Mouse (Mus musculus): ENCODE measurements at regions not wholly inside any gene's neighbourhood (a gene's known extent, or its start where the extent isn't known, plus 50 kb on each side); places are given as distances from the start of the nearest gene placed in this dataset.
A peak's percentile ranks its signal among the peaks of the same experiment; 100 is the strongest.

DNA sequence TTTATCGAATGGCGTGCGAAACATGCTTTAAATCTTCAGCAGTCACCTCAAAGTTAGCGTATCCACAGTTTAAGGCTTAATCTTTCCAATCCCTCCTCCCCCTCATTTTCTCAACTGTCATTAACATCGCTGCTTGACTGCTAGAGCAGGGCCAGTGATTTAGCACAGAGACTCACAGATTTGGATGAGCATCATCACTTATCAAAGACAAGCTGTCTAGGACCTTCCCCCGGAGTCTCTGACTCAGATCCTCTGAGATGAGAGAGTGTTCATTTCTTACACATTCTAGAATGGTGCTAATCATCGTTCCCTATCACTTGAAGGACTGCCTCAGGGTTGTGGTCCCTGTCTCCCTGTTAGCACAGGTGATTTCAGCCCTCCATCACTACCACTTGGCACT lies 112.1 kb upstream of the Tmem132c start:
- no peak for DNase-seq

DNA sequence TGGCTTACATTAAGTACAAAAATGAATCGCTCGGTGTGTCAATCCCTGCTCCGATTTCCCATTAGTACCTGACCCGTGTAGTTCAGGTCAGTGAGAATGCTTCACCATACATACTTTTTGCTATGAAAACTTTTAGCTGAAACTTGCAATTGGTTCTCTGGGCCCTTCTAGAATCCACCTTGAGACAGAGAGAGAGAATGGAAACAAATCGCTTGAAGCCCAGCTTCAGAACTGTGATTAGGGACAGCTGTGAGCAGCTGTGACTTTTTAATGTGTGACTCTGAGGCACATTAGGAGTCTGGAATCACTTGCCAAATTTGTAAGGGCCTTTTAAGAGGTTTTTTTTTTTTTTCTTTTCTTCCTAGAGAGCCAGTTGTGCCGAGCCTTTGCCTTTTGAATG lies 107.2 kb upstream of the Tmem132c start:
- DNase-seq, result no peak

DNA sequence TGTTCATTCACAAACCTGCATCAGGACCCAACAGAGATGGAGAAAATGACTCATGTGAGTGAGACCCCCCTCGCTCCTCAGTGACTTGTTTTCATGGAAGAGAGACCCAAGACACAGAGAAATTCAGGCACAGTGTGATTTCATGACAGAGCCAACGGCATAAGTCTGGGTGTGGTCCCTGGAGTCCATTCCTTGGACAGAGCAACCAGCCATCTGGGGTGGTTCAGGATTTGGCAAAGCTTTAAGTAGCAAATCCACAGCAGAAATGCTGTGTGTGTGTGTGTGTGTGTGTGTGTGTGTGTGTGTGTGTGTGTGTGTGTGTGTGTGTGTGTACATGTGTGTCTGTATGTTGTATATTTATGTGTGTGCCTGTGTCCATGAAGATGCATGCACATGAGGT lies 101.0 kb upstream of the Tmem132c start:
- DNase-seq, result no peak

DNA sequence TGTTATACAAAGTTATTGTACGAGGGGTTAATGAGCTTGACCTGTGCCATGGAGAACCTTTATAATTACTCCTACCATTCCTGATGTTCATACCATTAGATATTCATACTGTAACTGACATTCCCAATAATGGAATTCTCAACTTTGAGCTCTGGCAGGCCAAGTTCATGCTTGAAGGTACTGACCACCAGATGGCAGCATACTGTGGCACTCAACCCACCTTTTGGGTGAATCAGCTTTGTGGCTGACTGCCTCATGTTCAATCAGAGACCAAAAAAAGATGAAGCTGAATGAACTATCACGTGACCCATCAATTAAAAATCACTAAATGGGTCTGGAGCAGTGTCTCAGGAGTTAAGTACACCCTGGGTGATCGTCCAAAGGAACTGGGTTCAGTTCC lies 81.3 kb upstream of the Tmem132c start:
- peak; percentile 26 for DNase-seq

DNA sequence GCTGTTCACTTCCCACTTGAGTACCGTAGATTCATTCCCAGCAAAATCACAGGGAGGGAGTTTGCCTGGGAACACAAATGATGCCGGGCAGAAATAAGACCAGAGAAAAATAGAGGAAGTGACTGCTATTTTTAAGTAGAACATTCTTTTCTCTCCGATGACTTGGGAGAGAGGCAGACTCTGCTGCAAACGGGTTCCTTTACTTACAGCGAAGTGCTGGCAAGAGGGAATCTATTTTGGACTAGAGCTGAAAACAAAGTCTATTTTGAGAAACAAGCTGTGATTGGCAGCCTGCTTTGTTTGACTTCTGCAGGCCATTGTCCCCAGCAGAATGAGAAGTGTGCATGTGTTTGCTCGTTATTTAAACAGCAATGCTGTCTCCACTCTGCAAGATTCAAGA lies 78.2 kb upstream of the Tmem132c start:
- no peak for DNase-seq

DNA sequence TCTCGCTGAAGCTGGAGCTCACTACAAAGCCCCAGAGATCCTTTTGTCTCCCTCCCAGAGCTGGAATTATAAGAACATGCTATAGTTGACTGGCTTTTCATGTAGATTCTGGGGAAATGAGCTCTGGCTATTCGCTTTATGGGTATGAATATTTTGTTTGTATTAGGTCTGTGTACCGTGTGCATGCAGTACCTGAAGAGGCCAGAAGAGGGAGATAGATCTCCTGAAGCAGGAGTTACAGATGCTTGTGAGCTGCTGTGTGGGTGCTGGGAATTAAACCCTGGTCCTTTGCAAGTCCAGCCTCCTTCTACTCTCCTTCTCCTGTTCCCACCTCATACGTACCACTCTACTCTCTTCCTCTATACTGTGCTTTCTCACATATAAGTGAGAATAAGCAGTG lies 52.6 kb upstream of the Tmem132c start:
- DNase-seq, result no peak

Measured in kidney, adult 9 months (tissue).